Mouse (Mus musculus): ENCODE data around the gene Inhbc. TPM values are rescaled to one million over a fixed set of nuclear protein-coding genes. Genes with fewer than 3 reads are reported as not detected.
A peak's percentile ranks its signal among the peaks of the same experiment; 100 is the strongest.

Gene Inhbc
- polyA plus RNA-seq (2015; fragmentation: Nextera tagmentation; extraction: Ambion mirVana): not detected in 2 replicates

- no peak within 1 kb of the TSS for H3K27ac ChIP-seq (replicated peaks)
- no peak within 1 kb of the TSS for H3K4me2 ChIP-seq
- no peaks in the 10 kb centered on the region for H3K27me3 ChIP-seq (replicated peaks)
- no peak within 1 kb of the TSS for H3K4me3 ChIP-seq (replicated peaks)
- 83% methylated on average over 22 of the region's 22 CpGs for WGBS
- H3K36me3 ChIP-seq: no peaks in the 10 kb centered on the region
- no peaks in the 10 kb centered on the region for H3K9me3 ChIP-seq (replicated peaks)
- H3K9ac ChIP-seq (replicated peaks): no peak within 1 kb of the TSS
- no peak for ATAC-seq (ENCODE audit: low FRiP score)
- H3K4me1 ChIP-seq: no peaks in the 10 kb centered on the region
Observed at GRCm38 (mm10) chr10:127369834-127370820, at the start of gene Inhbc. Gene Inhbc (minus strand): TSS chr10:127370431.

GRCm38 (mm10) chr10:127414141-127414540 lies 43.9 kb upstream of the Inhbc start:
- Histone ChIP-seq H3K36me3 (no peaks in the 10 kb centered on the region), H3K4me1 (peaks cover 20% of the 10 kb centered on the region), H3K9ac (replicated peaks) (no peak overlapping the region), H3K4me3 (replicated peaks) (no peak overlapping the region), H3K27me3 (replicated peaks) (no peaks in the 10 kb centered on the region), H3K4me2 (no peak overlapping the region), H3K9me3 (replicated peaks) (no peaks in the 10 kb centered on the region), H3K27ac (replicated peaks) (no peak overlapping the region)
- ATAC-seq (ENCODE audit: low FRiP score): no peak
- 69% methylated on average over 3 of the region's 3 CpGs for WGBS

- no peak for ATAC-seq (ENCODE audit: low FRiP score)
- Histone ChIP-seq H3K27me3 (replicated peaks) (no peaks in the 10 kb centered on the region), H3K4me3 (replicated peaks) (no peak overlapping the region), H3K27ac (replicated peaks) (no peak overlapping the region), H3K4me2 (no peak overlapping the region), H3K36me3 (no peaks in the 10 kb centered on the region), H3K4me1 (peaks cover 15% of the 10 kb centered on the region), H3K9me3 (replicated peaks) (no peaks in the 10 kb centered on the region), H3K9ac (replicated peaks) (no peak overlapping the region)
- 89% methylated on average over 1 of the region's 1 CpGs for WGBS
Observed at GRCm38 (mm10) chr10:127413585-127413984, 43.4 kb upstream of the Inhbc start.

GRCm38 (mm10) chr10:127412776-127413175 lies 42.5 kb upstream of the Inhbc start:
- no peak overlapping the region for H3K4me2 ChIP-seq
- ATAC-seq (ENCODE audit: low FRiP score): no peak
- H3K4me1 ChIP-seq: peaks cover 14% of the 10 kb centered on the region; the same call in 1 of the 2 replicates
- WGBS: 76% methylated on average over 2 of the region's 2 CpGs
- H3K36me3 ChIP-seq: no peaks in the 10 kb centered on the region
- H3K9ac ChIP-seq (replicated peaks): no peak overlapping the region
- H3K27ac ChIP-seq (replicated peaks): no peak overlapping the region
- H3K27me3 ChIP-seq (replicated peaks): no peaks in the 10 kb centered on the region
- H3K4me3 ChIP-seq (replicated peaks): no peak overlapping the region
- no peaks in the 10 kb centered on the region for H3K9me3 ChIP-seq (replicated peaks)

GRCm38 (mm10) chr10:127412101-127412500 lies 41.9 kb upstream of the Inhbc start:
- H3K27ac ChIP-seq (replicated peaks): peak overlapping the region; percentile 5; the same call in 1 of the 2 replicates
- H3K36me3 ChIP-seq: no peaks in the 10 kb centered on the region
- H3K4me3 ChIP-seq (replicated peaks): no peak overlapping the region
- H3K9me3 ChIP-seq (replicated peaks): no peaks in the 10 kb centered on the region
- no peak overlapping the region for H3K9ac ChIP-seq (replicated peaks)
- H3K4me2 ChIP-seq: no peak overlapping the region
- 27% methylated on average over 5 of the region's 5 CpGs for WGBS
- H3K4me1 ChIP-seq: peaks cover 14% of the 10 kb centered on the region; the same call in 1 of the 2 replicates
- no peak for ATAC-seq (ENCODE audit: low FRiP score)
- H3K27me3 ChIP-seq (replicated peaks): no peaks in the 10 kb centered on the region

GRCm38 (mm10) chr10:127407391-127407790 lies 37.2 kb upstream of the Inhbc start:
- ATAC-seq (ENCODE audit: low FRiP score): no peak
- no peaks in the 10 kb centered on the region for H3K27me3 ChIP-seq (replicated peaks)
- WGBS: 43% methylated on average over 4 of the region's 4 CpGs
- no peaks in the 10 kb centered on the region for H3K9me3 ChIP-seq (replicated peaks)
- peaks cover 13% of the 10 kb centered on the region; the same call in 1 of the 2 replicates for H3K4me1 ChIP-seq
- H3K27ac ChIP-seq (replicated peaks): no peak overlapping the region
- no peak overlapping the region for H3K4me2 ChIP-seq
- H3K9ac ChIP-seq (replicated peaks): no peak overlapping the region
- H3K4me3 ChIP-seq (replicated peaks): no peak overlapping the region
- H3K36me3 ChIP-seq: peaks cover 3% of the 10 kb centered on the region; the same call in 1 of the 2 replicates

GRCm38 (mm10) chr10:127404701-127405100 lies 34.5 kb upstream of the Inhbc start:
- 98% methylated on average over 3 of the region's 3 CpGs for WGBS

GRCm38 (mm10) chr10:127391774-127392173 lies 21.5 kb upstream of the Inhbc start:
- ATAC-seq (ENCODE audit: low FRiP score): no peak

More at GRCm38 (mm10) chr10:127404701-127405100, 34.5 kb upstream of the Inhbc start:
- Histone ChIP-seq H3K9me3 (replicated peaks) (no peaks in the 10 kb centered on the region), H3K27me3 (replicated peaks) (no peaks in the 10 kb centered on the region), H3K4me1 (no peaks in the 10 kb centered on the region), H3K27ac (replicated peaks) (no peak overlapping the region), H3K4me3 (replicated peaks) (no peak overlapping the region), H3K9ac (replicated peaks) (no peak overlapping the region), H3K36me3 (peaks cover 25% of the 10 kb centered on the region), H3K4me2 (no peak overlapping the region)
- no peak for ATAC-seq (ENCODE audit: low FRiP score)

GRCm38 (mm10) chr10:127381743-127382134 lies 11.5 kb upstream of the Inhbc start:
- peak overlapping the region; percentile 69 for H3K4me3 ChIP-seq (replicated peaks)
- WGBS: 59% methylated on average over 2 of the region's 2 CpGs
- H3K36me3 ChIP-seq: no peaks in the 10 kb centered on the region
- H3K9me3 ChIP-seq (replicated peaks): no peaks in the 10 kb centered on the region
- H3K4me1 ChIP-seq: peaks cover 29% of the 10 kb centered on the region
- no peaks in the 10 kb centered on the region for H3K27me3 ChIP-seq (replicated peaks)
- peak overlapping the region; percentile 93; the same call in 1 of the 2 replicates for H3K27ac ChIP-seq (replicated peaks)
- ATAC-seq (ENCODE audit: low FRiP score): no peak
- no peak overlapping the region for H3K9ac ChIP-seq (replicated peaks)
- peak overlapping the region; percentile 75 for H3K4me2 ChIP-seq

More at GRCm38 (mm10) chr10:127391774-127392173, 21.5 kb upstream of the Inhbc start:
- WGBS: 86% methylated on average over 6 of the region's 6 CpGs
- Histone ChIP-seq H3K27me3 (replicated peaks) (no peaks in the 10 kb centered on the region), H3K9ac (replicated peaks) (no peak overlapping the region), H3K27ac (replicated peaks) (no peak overlapping the region), H3K36me3 (0 out of 2 replicates have a peak, but pooled peaks cover 14% of the 10 kb centered on the region), H3K4me2 (no peak overlapping the region), H3K4me1 (peaks cover 4% of the 10 kb centered on the region; the same call in 1 of the 2 replicates), H3K4me3 (replicated peaks) (no peak overlapping the region), H3K9me3 (replicated peaks) (no peaks in the 10 kb centered on the region)

- Histone ChIP-seq H3K4me2 (peak overlapping the region; percentile 75), H3K27ac (replicated peaks) (peak overlapping the region; percentile 93), H3K9me3 (replicated peaks) (no peaks in the 10 kb centered on the region), H3K4me3 (replicated peaks) (peak overlapping the region; percentile 69), H3K27me3 (replicated peaks) (no peaks in the 10 kb centered on the region), H3K36me3 (no peaks in the 10 kb centered on the region), H3K9ac (replicated peaks) (peak overlapping the region; percentile 89), H3K4me1 (peaks cover 29% of the 10 kb centered on the region)
- peak; percentile 83 for ATAC-seq (ENCODE audit: low FRiP score)
- 3% methylated on average over 26 of the region's 79 CpGs for WGBS
Observed at GRCm38 (mm10) chr10:127380767-127381742, 10.8 kb upstream of the Inhbc start.

GRCm38 (mm10) chr10:127380251-127380691 lies 10.0 kb upstream of the Inhbc start, which contains the start of gene R3hdm2:
Gene R3hdm2 (plus strand): TSS chr10:127380327.
- ATAC-seq (ENCODE audit: low FRiP score): peak; percentile 95
- no peaks in the 10 kb centered on the region for H3K9me3 ChIP-seq (replicated peaks)
- H3K27ac ChIP-seq (replicated peaks): peak within 1 kb of the TSS; percentile 93
- H3K27me3 ChIP-seq (replicated peaks): no peaks in the 10 kb centered on the region
- peak within 1 kb of the TSS; percentile 75 for H3K4me2 ChIP-seq
- H3K36me3 ChIP-seq: no peaks in the 10 kb centered on the region
- peaks cover 28% of the 10 kb centered on the region for H3K4me1 ChIP-seq
- under 1% methylated on average over 24 of the region's 53 CpGs for WGBS
- peak within 1 kb of the TSS; percentile 69 for H3K4me3 ChIP-seq (replicated peaks)
- peak within 1 kb of the TSS; percentile 89 for H3K9ac ChIP-seq (replicated peaks)

All from neural tube, embryonic 15.5 days (tissue).